Mouse (Mus musculus) E14TG2a.4 (cell line): ENCODE measurements at regions not wholly inside any gene's neighbourhood (a gene's known extent, or its start where the extent isn't known, plus 50 kb on each side); places are given as distances from the start of the nearest gene placed in this dataset.

Experiments
- CTCF ChIP-seq: conservative IDR thresholded peaks from 2 replicates; pipeline ENCODE4 v1.5.1; 2014; ENCODE audit warnings: low read length
- NANOG ChIP-seq: IDR thresholded peaks from 2 replicates; pipeline ENCODE4 v1.6.1; 2014; ENCODE audit warnings: borderline replicate concordance, low read length, mixed read lengths
- POU5F1 ChIP-seq: IDR thresholded peaks from 2 replicates; pipeline ENCODE4 v1.6.1; 2014; ENCODE audit warnings: low read length, borderline replicate concordance

DNA sequence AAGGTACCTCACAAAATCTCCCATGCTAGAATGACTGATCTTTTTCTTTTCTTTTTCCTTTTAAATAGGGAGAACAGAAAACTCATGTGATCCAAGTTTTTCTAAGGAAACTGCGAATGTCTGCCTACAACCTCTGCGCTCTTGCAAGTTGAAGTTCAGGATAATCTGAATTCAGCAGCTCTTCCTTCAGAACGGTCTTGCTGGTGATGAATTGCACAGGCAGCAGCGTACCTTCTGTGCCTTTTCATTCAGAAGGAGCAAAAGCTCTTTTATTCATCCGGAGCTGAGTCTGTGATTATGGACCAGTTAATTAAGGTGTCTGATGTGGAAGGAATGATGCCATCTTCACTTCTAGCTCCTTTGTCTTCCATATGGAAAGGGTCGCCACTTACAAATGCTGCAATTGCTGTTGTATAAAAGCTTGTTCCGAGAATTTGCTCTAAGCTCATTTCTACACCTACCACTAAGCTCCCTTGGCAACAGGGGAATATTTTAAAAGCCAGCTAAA lies 353.9 kb downstream of the Zpld1 start:
- TF ChIP-seq CTCF (no peak), POU5F1 (no peak), NANOG (no peak)
